8 mouse cellular contexts compared by ENCODE assay signal in the genomic region with DNA sequence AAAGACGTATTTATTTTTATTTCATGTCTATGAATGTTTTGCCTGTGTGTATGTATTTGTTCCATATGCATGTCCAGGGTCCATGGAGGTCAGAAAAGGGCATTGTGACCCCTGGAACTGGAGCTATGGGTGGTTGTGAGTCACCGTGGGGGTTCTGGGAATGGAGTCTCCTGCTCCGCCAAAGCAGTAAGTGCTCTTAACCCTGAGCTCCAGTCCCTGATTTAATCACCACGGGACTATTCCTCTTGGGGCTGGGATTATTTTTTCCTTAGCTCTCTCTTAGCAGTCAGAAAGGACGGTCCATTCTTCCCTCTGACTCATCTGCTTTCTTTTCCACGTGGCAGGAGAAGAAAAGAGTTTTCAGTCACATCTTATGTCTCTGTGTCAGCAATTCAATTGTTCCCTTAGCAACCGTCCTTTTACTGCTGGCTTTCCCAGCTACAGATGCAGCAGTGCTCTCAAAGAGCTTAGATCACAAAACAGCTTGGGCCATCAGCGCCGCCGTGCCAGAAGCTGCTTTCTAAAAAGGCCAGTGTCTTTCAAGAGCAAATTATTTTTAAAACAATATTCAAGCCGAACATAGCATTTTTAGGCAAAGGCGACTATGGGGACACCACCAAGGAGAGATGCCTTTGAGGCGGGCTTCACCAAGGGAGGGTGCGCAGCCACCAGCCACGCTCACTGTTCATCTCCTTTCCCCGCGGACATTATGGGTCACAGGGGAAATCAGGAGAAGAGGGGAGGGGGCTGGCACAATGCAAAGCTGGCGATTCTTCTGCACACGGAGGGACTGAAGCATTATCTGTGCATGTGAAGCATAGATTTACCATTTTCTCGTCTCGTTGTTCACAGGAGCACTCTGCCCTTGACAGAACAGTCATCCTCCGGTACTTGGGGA.
DNase-seq lines count a peak whose midpoint lies in the region; ATAC-seq and TF ChIP-seq lines count a peak whose summit lies in the region.

No protein-coding gene starts in this region.

- no peak for ATAC-seq in kidney, embryonic 16.5 days (ENCODE audit: low FRiP score, low TSS enrichment)
- ATAC-seq in hindbrain, postnatal 0 days: peak; percentile 92
- no peak for ATAC-seq in monocyte, adult 5-6 weeks (replicated peaks; ENCODE audit: insufficient number of reproducible peaks, low FRiP score, low TSS enrichment, poor library complexity, severe bottlenecking)

- WGBS in kidney, embryonic 16.5 days: 17% methylated on average over 22 of the region's 22 CpGs
- WGBS in hindbrain, postnatal 0 days: 3% methylated on average over 22 of the region's 22 CpGs
- 6% methylated on average over 22 of the region's 22 CpGs for WGBS in midbrain, embryonic 10.5 days

- H3K9ac ChIP-seq in kidney, embryonic 16.5 days (replicated peaks; ENCODE audit: low read length): peak overlapping the region; percentile 23; the same call in 1 of the 2 replicates
- H3K9ac ChIP-seq in hindbrain, postnatal 0 days (replicated peaks; ENCODE audit: low read length): peak overlapping the region; percentile 48

- peak overlapping the region; percentile 49 for H3K4me2 ChIP-seq in kidney, embryonic 16.5 days (replicated peaks; ENCODE audit: low read depth, low read length)
- H3K4me2 ChIP-seq in hindbrain, postnatal 0 days (ENCODE audit: low read depth, low read length): peak overlapping the region; percentile 58

- TF ChIP-seq CTCF in hindbrain, postnatal 0 days (IDR thresholded peaks at IDR 0.05; ENCODE audit: low read depth): no peak

- H3K27me3 ChIP-seq in kidney, embryonic 16.5 days (ENCODE audit: insufficient read depth, low read length): no peaks in the 10 kb centered on the region
- no peaks in the 10 kb centered on the region for H3K27me3 ChIP-seq in hindbrain, postnatal 0 days (ENCODE audit: insufficient read depth, low read length)
- H3K27me3 ChIP-seq in midbrain, embryonic 10.5 days (ENCODE audit: low read depth, poor library complexity, severe bottlenecking): no peaks in the 10 kb centered on the region

- peaks cover 9% of the 10 kb centered on the region; the same call in 1 of the 2 replicates for H3K4me1 ChIP-seq in kidney, embryonic 16.5 days (ENCODE audit: insufficient read depth, low read length)
- H3K4me1 ChIP-seq in hindbrain, postnatal 0 days (ENCODE audit: insufficient read depth, low read length): peaks cover 17% of the 10 kb centered on the region; the same call in 1 of the 2 replicates
- H3K4me1 ChIP-seq in midbrain, embryonic 10.5 days: peaks cover 44% of the 10 kb centered on the region

- peaks cover 7% of the 10 kb centered on the region; the same call in 1 of the 2 replicates for H3K9me3 ChIP-seq in kidney, embryonic 16.5 days (ENCODE audit: low read length)
- H3K9me3 ChIP-seq in hindbrain, postnatal 0 days (ENCODE audit: low read length): no peaks in the 10 kb centered on the region; the same call in 1 of the 2 replicates
- peaks cover 16% of the 10 kb centered on the region; the same call in 1 of the 2 replicates for H3K9me3 ChIP-seq in midbrain, embryonic 10.5 days (replicated peaks)

- no peaks in the 10 kb centered on the region for H3K36me3 ChIP-seq in kidney, embryonic 16.5 days (ENCODE audit: insufficient read depth, low read length)
- no peaks in the 10 kb centered on the region for H3K36me3 ChIP-seq in hindbrain, postnatal 0 days (ENCODE audit: insufficient read depth, low read length)
- H3K36me3 ChIP-seq in midbrain, embryonic 10.5 days: 0 out of 2 replicates have a peak, but pooled peaks cover 4% of the 10 kb centered on the region

- DNase-seq in kidney, adult 18-20 months: no peak
- peak; percentile 73 for DNase-seq in embryo, embryonic 11 days
- DNase-seq in hindbrain, postnatal 0 days (ENCODE audit: low spot score): peak; percentile 80
- DNase-seq in midbrain, embryonic 10.5 days (ENCODE audit: low spot score): peak; percentile 75
- no peak for DNase-seq in spleen, adult 18-20 months
- DNase-seq in cerebellum, adult 11-12 months: no peak

- H3K27ac ChIP-seq in kidney, embryonic 16.5 days (ENCODE audit: low read length): no peak overlapping the region
- H3K27ac ChIP-seq in hindbrain, postnatal 0 days: peak overlapping the region; percentile 85
- peak overlapping the region; percentile 92 for H3K27ac ChIP-seq in midbrain, embryonic 10.5 days (replicated peaks)

- peak overlapping the region; percentile 18 for H3K4me3 ChIP-seq in kidney, embryonic 16.5 days (ENCODE audit: low read length)
- H3K4me3 ChIP-seq in hindbrain, postnatal 0 days (ENCODE audit: low read length): peak overlapping the region; percentile 23
- H3K4me3 ChIP-seq in midbrain, embryonic 10.5 days: peak overlapping the region; percentile 48

Comparison
In these comparisons a context has a peak if more than half of its experiments do, and no peak if none do; other contexts are left out.
1. DNase-seq: peak in embryo, embryonic 11 days (single experiment), hindbrain, postnatal 0 days (single experiment) and midbrain, embryonic 10.5 days (single experiment); none in kidney, adult 18-20 months (single experiment), spleen, adult 18-20 months (0 of 2) and cerebellum, adult 11-12 months (single experiment).
2. Peak in every context shown above with its lines, with median percentiles within 50 percentile points of each other: H3K4me3 ChIP-seq.